Mouse (Mus musculus) limb, embryonic 14.5 days (tissue): ENCODE results near the gene Srsf2. TPM values are rescaled to one million over a fixed set of nuclear protein-coding genes. Genes with fewer than 3 reads are reported as not detected.
A peak's percentile ranks its signal among the peaks of the same experiment; 100 is the strongest.

Experiments
- ATAC-seq: fragments of 200-750 bp; cut with Nextera tagmentation; 2 replicates; pipeline ENCODE4 v1.8.0; 2017; ENCODE audit warnings: low read depth, moderate number of reproducible peaks, moderate TSS enrichment; ENCODE audit not compliant: low FRiP score
- DNase-seq: peaks from one replicate; pipeline ENCODE4 v3.0.0-alpha.2; 2015; ENCODE audit warnings: low spot score
- H3K27ac ChIP-seq: fragments of 300-500 bp; sonication (generic); replicated peaks from 2 replicates; pipeline ENCODE4 v1.5.1; 2014; ENCODE audit warnings: low read depth, mild to moderate bottlenecking, low read length, moderate library complexity, mixed read lengths
- H3K27me3 ChIP-seq: fragments of 300-500 bp; sonication (generic); 2 replicates; pipeline ENCODE4 v1.6.1; 2014; ENCODE audit warnings: low read length, mixed read lengths; ENCODE audit not compliant: control insufficient read depth, insufficient read depth
- H3K36me3 ChIP-seq: fragments of 300-500 bp; sonication (generic); 2 replicates; pipeline ENCODE4 v1.6.1; 2014; ENCODE audit warnings: mild to moderate bottlenecking, low read length, moderate library complexity, mixed read lengths; ENCODE audit not compliant: control insufficient read depth, insufficient read depth
- H3K4me1 ChIP-seq: fragments of 300-500 bp; sonication (generic); 2 replicates; pipeline ENCODE4 v1.6.1; 2014; ENCODE audit warnings: antibody characterized with exemption, low read length, mixed read lengths; ENCODE audit not compliant: control insufficient read depth, insufficient read depth
- H3K4me2 ChIP-seq: fragments of 300-500 bp; sonication (generic); replicated peaks from 2 replicates; pipeline ENCODE4 v1.6.1; 2014; ENCODE audit warnings: low read depth, mild to moderate bottlenecking, low read length, moderate library complexity; ENCODE audit not compliant: severe bottlenecking
- H3K4me3 ChIP-seq: fragments of 300-500 bp; sonication (generic); replicated peaks from 2 replicates; pipeline ENCODE4 v1.5.1; 2014; ENCODE audit warnings: low read length
- H3K9ac ChIP-seq: fragments of 300-500 bp; sonication (generic); 2 replicates; pipeline ENCODE4 v1.6.1; 2014; ENCODE audit warnings: mild to moderate bottlenecking, low read depth, low read length, moderate library complexity; ENCODE audit not compliant: severe bottlenecking
- H3K9me3 ChIP-seq: fragments of 300-500 bp; sonication (generic); 2 replicates; pipeline ENCODE4 v1.6.1; 2016; ENCODE audit warnings: low read length; ENCODE audit not compliant: control insufficient read depth
- POLR2A ChIP-seq: fragments of 200-500 bp; IDR thresholded peaks from 2 replicates; pipeline ENCODE4 v1.8.0; 2012; ENCODE audit warnings: inconsistent platforms, mild to moderate bottlenecking, moderate library complexity, borderline replicate concordance; ENCODE audit not compliant: insufficient read depth, insufficient read length; ENCODE audit errors: extremely low read depth
- WGBS: fragments of 180-500 bp; shearing (Covaris S2); extraction: QIAGEN DNeasy Blood & Tissue Kit; methylation state at CpG from one replicate; pipeline ENCODE4 v1.1.7; 2014; 5-methylcytosine and 5-hydroxymethylcytosine counted together
- polyA plus RNA-seq, 2 experiments: library from polyadenylated mRNA; depleted of rRNA in 1 of 2; stranded (reverse) in 1 of 2; unstranded in 1 of 2; fragments of >200 nt; fragmentation: Nextera tagmentation in 1 of 2; extraction: Ambion mirVana in 1 of 2; gene quantifications; 2 replicates each; pipeline versions ENCODE4 v1.2.1 to v1.2.3; 2012 to 2014

Srsf2 gene
- polyA plus RNA-seq, 2 experiments = 776 to 791 TPM

GRCm38 (mm10) chr11:116868129-116868528 lies 15.2 kb upstream of the Srsf2 start:
- H3K4me3 ChIP-seq = no peak overlapping the region
- no peak for DNase-seq
- no peak overlapping the region for H3K27ac ChIP-seq
- H3K27me3 ChIP-seq = no peaks in the 10 kb centered on the region
- no peak for TF ChIP-seq POLR2A
- no peak overlapping the region for H3K9ac ChIP-seq
- no peaks in the 10 kb centered on the region for H3K9me3 ChIP-seq
- H3K4me2 ChIP-seq = no peak overlapping the region
- peaks cover 75% of the 10 kb centered on the region for H3K36me3 ChIP-seq
- no peak for ATAC-seq
- 73% methylated on average over 3 of the region's 3 CpGs for WGBS
- no peaks in the 10 kb centered on the region for H3K4me1 ChIP-seq

- no peak overlapping the region for H3K27ac ChIP-seq
- H3K4me2 ChIP-seq = no peak overlapping the region
- no peaks in the 10 kb centered on the region for H3K4me1 ChIP-seq
- DNase-seq = no peak
- no peak overlapping the region for H3K4me3 ChIP-seq
- 81% methylated on average over 12 of the region's 12 CpGs for WGBS
- H3K9me3 ChIP-seq = no peaks in the 10 kb centered on the region
- no peak for ATAC-seq
- TF ChIP-seq POLR2A = no peak
- H3K27me3 ChIP-seq = no peaks in the 10 kb centered on the region
- peaks cover 78% of the 10 kb centered on the region for H3K36me3 ChIP-seq
- no peak overlapping the region for H3K9ac ChIP-seq
Observed at GRCm38 (mm10) chr11:116865945-116866585, 13.2 kb upstream of the Srsf2 start.

- Histone ChIP-seq H3K9ac (peak overlapping the region; percentile 25; the same call in 1 of the 2 replicates), H3K36me3 (peaks cover 85% of the 10 kb centered on the region), H3K4me1 (no peaks in the 10 kb centered on the region), H3K9me3 (no peaks in the 10 kb centered on the region), H3K27ac (no peak overlapping the region), H3K4me3 (no peak overlapping the region), H3K4me2 (no peak overlapping the region), H3K27me3 (no peaks in the 10 kb centered on the region)
- 71% methylated on average over 10 of the region's 10 CpGs for WGBS
- DNase-seq (no peak), ATAC-seq (no peak)
- no peak for TF ChIP-seq POLR2A
Observed at GRCm38 (mm10) chr11:116864444-116864843, 11.6 kb upstream of the Srsf2 start.

GRCm38 (mm10) chr11:116857183-116857850 lies 4.4 kb upstream of the Srsf2 start:
- no peaks in the 10 kb centered on the region for H3K27me3 ChIP-seq
- no peak overlapping the region for H3K9ac ChIP-seq
- WGBS = 44% methylated on average over 12 of the region's 12 CpGs
- TF ChIP-seq POLR2A = no peak
- ATAC-seq = no peak
- H3K36me3 ChIP-seq = peaks cover 42% of the 10 kb centered on the region
- DNase-seq = no peak
- H3K4me2 ChIP-seq = no peak overlapping the region
- H3K4me1 ChIP-seq = peaks cover 5% of the 10 kb centered on the region
- no peaks in the 10 kb centered on the region for H3K9me3 ChIP-seq
- H3K4me3 ChIP-seq = no peak overlapping the region
- H3K27ac ChIP-seq = no peak overlapping the region

- H3K27ac ChIP-seq = peak overlapping the region; percentile 97; the same call in 1 of the 2 replicates
Observed at GRCm38 (mm10) chr11:116854279-116854678, 1.4 kb upstream of the Srsf2 start.

More at GRCm38 (mm10) chr11:116854279-116854678, 1.4 kb upstream of the Srsf2 start:
- Histone ChIP-seq H3K36me3 (peaks cover 38% of the 10 kb centered on the region), H3K9ac (peak overlapping the region; percentile 95), H3K9me3 (no peaks in the 10 kb centered on the region), H3K27me3 (no peaks in the 10 kb centered on the region), H3K4me3 (peak overlapping the region; percentile 100), H3K4me1 (peaks cover 12% of the 10 kb centered on the region), H3K4me2 (peak overlapping the region; percentile 76)
- WGBS = 29% methylated on average over 10 of the region's 10 CpGs
- DNase-seq (no peak), ATAC-seq (no peak)
- no peak for TF ChIP-seq POLR2A
